15 mouse cellular contexts compared by ENCODE assay signal in the genomic region with DNA sequence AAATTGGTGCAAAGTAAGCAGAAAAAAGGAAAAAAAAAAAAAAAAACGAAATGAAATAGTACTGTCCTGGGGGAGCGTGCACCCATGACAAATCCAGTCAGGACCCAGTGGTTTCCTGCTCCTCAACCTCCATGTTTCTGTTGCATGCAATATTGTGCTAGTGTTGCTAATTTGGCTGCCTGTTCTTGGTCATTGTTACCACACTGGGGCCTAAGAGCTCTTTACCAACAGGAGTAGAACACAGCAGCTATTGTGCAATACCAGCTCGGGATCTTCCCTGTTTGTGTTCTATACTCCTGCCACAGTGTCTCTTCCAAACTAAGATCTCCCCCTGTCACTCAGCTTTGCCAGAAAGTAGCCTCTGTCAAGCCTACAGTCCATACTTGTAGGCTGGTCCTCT. TPM values are rescaled to one million over a fixed set of nuclear protein-coding genes. Genes with fewer than 3 reads are reported as not detected.
A peak's percentile ranks its signal among the peaks of the same experiment; 100 is the strongest.
DNase-seq lines count a peak whose midpoint lies in the region; ATAC-seq and TF ChIP-seq lines count a peak whose summit lies in the region.
"Had no signal": no experiment of that assay in that cellular context is flagged by ENCODE, and none has a peak within 500 bp of the region (broad histone marks: within the 10 kb centered on the region; RNA-seq: fewer than 3 reads in every experiment).

No protein-coding gene starts in this region.

- TF ChIP-seq POLR2A in heart, adult 2 months (IDR thresholded peaks at IDR 0.05; ENCODE audit: insufficient read depth, low read depth, low read length) = no peak

- H3K27me3 ChIP-seq in heart, adult 2 months (ENCODE audit: control insufficient read depth, insufficient read depth, low read length) = no peaks in the 10 kb centered on the region
- H3K27me3 ChIP-seq in liver, embryonic 13.5 days = no peaks in the 10 kb centered on the region
- H3K27me3 ChIP-seq: midbrain, embryonic 12.5 days had no signal

- no peaks in the 10 kb centered on the region for H3K9me3 ChIP-seq in liver, embryonic 13.5 days (replicated peaks)
- H3K9me3 ChIP-seq: limb, embryonic 10.5 days; midbrain, embryonic 12.5 days had no signal

- peak overlapping the region; percentile 79 for H3K27ac ChIP-seq in heart, adult 2 months
- no peak overlapping the region for H3K27ac ChIP-seq in liver, embryonic 13.5 days
- H3K27ac ChIP-seq: hindbrain, embryonic 14.5 days; limb, embryonic 10.5 days; midbrain, embryonic 12.5 days; stomach, postnatal 0 days had no signal

- 0 out of 2 replicates have a peak, but pooled peaks have one; percentile 47 for ATAC-seq in liver, embryonic 13.5 days (ENCODE audit: low read depth)
- ATAC-seq in hematopoietic stem cell, adult 5-6 weeks (replicated peaks in 1 of 2; ENCODE audit: insufficient read depth in 1 of 2, low FRiP score in 2 of 2, low TSS enrichment in 1 of 2, low read depth in 1 of 2, poor library complexity in 2 of 2, severe bottlenecking in 2 of 2) = peak; percentile 32 to 64; a peak in 2 of 4 replicates
- peak; percentile 59 for ATAC-seq in monocyte, adult 5-6 weeks (replicated peaks; ENCODE audit: insufficient number of reproducible peaks, low FRiP score, low TSS enrichment, poor library complexity, severe bottlenecking)

- intact Hi-C loops in heart, adult 2 months (cut with DNase I) = no loop called here
- intact Hi-C loops in left cerebral cortex, postnatal 4 days (cut with DNase I) = no loop called here

- H3K79me2 ChIP-seq in heart, adult 2 months (replicated peaks; ENCODE audit: control insufficient read depth, insufficient read depth, low read length) = no peaks in the 10 kb centered on the region

- 0 out of 2 replicates have a peak, but pooled peaks cover 2% of the 10 kb centered on the region for H3K36me3 ChIP-seq in heart, adult 2 months (ENCODE audit: control insufficient read depth, insufficient read depth, low read length)
- H3K36me3 ChIP-seq in liver, embryonic 13.5 days = no peaks in the 10 kb centered on the region
- H3K36me3 ChIP-seq: limb, embryonic 10.5 days; midbrain, embryonic 12.5 days had no signal

- no peak for TF ChIP-seq CTCF in heart, adult 2 months (IDR thresholded peaks at IDR 0.05)

- no peak overlapping the region for H3K9ac ChIP-seq in heart, adult 2 months (ENCODE audit: low read depth, low read length)
- H3K9ac ChIP-seq in liver, embryonic 13.5 days = no peak overlapping the region
- H3K9ac ChIP-seq: hindbrain, embryonic 14.5 days; midbrain, embryonic 12.5 days had no signal

- TF ChIP-seq EP300 in heart, adult 2 months (IDR thresholded peaks at IDR 0.05; ENCODE audit: insufficient read depth, low read depth, low read length) = no peak

- peaks cover 9% of the 10 kb centered on the region for H3K4me1 ChIP-seq in heart, adult 2 months (ENCODE audit: control insufficient read depth, insufficient read depth, low read length)
- H3K4me1 ChIP-seq in liver, embryonic 13.5 days (replicated peaks) = peaks cover 6% of the 10 kb centered on the region
- H3K4me1 ChIP-seq: limb, embryonic 10.5 days; midbrain, embryonic 12.5 days had no signal

- H3K4me3 ChIP-seq in heart, adult 2 months = no peak overlapping the region
- H3K4me3 ChIP-seq in liver, embryonic 13.5 days (replicated peaks) = no peak overlapping the region
- H3K4me3 ChIP-seq: limb, embryonic 10.5 days; midbrain, embryonic 12.5 days had no signal

- no peak overlapping the region for H3K4me2 ChIP-seq in liver, embryonic 13.5 days
- H3K4me2 ChIP-seq: hindbrain, embryonic 14.5 days; midbrain, embryonic 12.5 days had no signal

- no peak for DNase-seq in heart, adult 2 months
- no peak for DNase-seq in heart, postnatal 4 days
- no peak for DNase-seq in liver, embryonic 13.5 days
- DNase-seq in liver = no peak
- no peak for DNase-seq in right cerebral cortex, postnatal 10 days (ENCODE audit: low spot score in 2 of 2)
- DNase-seq in left cerebral cortex, postnatal 4 days = no peak
- DNase-seq: B cell, adult 2 months; gastrocnemius, postnatal 14 days; right cerebral cortex, postnatal 4 days had no signal

- WGBS in heart, adult 2 months = 61% methylated on average over 3 of the region's 3 CpGs
- WGBS in liver, embryonic 13.5 days (ENCODE audit: insufficient replicate concordance) = 61% methylated on average over 3 of the region's 3 CpGs

RNA-seq across cellular contexts. Expression of gene Sypl, which starts 9.7 kb away (rescaled TPM):
- total RNA-seq in heart, adult 2 months (2021) = 10 to 100 TPM; 77.8 to 85.5 TPM
- polyA plus RNA-seq in heart, adult 2 months (2012; rRNA removed) = 75.7 and 120 TPM in 2 replicates
- total RNA-seq in heart, postnatal 4 days (2021) = 10 to 100 TPM; 83.3 to 87.0 TPM
- 42.4 and 54.7 TPM in 2 replicates for polyA plus RNA-seq in liver, embryonic 13.5 days (2015; fragmentation: Nextera tagmentation; extraction: Ambion mirVana)
- 83.2 and 85.5 TPM in 2 replicates for total RNA-seq in hematopoietic stem cell, adult 5-6 weeks (2017)
- total RNA-seq in monocyte, adult 5-6 weeks (2017) = 47.0 to 58.3 TPM (median 51.6 TPM) in 3 replicates
- 10 to 100 TPM; 32.2 TPM for total RNA-seq in left cerebral cortex, postnatal 4 days (2021)
